Mouse (Mus musculus): ENCODE results near the gene Cdr2.

DNA sequence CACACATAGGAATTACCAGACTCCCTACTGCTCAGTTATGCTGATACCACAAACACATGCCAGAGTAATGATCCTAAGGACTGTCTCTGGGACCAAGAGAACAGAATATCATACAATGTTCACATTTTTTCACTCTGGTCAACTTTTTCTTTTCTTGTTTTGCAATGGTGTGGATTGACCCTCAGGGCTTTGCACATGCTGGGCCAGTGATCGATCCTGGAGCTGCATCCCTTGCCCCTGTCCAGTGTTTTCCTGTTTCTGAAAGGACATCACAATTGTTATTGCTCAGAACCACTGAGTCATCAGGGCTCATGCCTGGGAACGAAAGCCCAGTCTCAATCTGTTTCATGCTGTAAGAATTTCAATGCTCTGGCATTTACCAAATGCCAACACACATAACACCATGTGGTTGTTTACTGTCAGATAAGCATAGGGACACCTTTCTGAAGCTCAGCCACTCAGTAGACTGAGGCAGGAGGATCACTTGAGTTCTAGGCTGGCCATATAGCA lies 17.0 kb upstream of the Cdr2 start:
- TF ChIP-seq POLR2A (IDR thresholded peaks at IDR 0.05; ENCODE audit: borderline replicate concordance, extremely low read depth, low read depth, low read length) (no peak), CTCF (IDR thresholded peaks at IDR 0.05; ENCODE audit: insufficient read depth, low read length) (no peak)

Measured in lung, adult 2 months (tissue).